Mouse (Mus musculus): ENCODE measurements at regions not wholly inside any gene's neighbourhood (a gene's known extent, or its start where the extent isn't known, plus 50 kb on each side); places are given as distances from the start of the nearest gene placed in this dataset.

DNA sequence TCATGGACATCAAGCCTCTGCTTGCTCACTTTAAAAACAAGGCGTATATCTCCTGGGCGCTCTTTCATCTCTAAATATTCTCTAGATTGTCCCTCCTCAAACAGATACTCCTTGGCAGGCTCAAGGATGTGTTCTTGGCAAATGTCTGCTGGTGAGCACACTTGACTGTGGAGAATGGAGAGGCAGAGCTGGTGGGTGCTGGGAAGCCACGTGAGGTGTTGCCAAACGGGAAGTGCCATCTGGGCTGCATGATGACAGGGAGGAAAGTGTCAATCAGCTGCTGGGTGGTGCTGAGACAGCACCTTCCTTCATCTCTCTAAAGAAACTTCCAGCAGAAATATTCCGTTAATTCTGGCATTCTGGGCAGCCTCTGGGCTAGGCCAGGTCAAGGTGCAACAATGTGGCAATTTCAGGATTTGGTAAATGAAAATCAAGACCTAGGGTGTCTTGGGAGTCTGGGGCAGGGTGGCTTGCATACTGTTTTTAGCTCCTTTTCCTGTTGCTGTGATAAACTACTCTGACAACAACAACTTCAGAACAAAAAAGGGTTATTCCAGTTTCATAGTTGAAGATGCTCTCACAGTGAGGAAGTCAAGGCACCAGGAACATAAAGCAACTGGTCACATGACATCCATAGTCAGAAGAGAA is 208.6 kb downstream of the Rplp1 start:
- TF ChIP-seq EP300 (IDR thresholded peaks at IDR 0.05; ENCODE audit: low read depth) (no peak), CTCF (IDR thresholded peaks at IDR 0.05; ENCODE audit: low read depth) (no peak)
